Mouse (Mus musculus) hindbrain, embryonic 16.5 days (tissue): ENCODE data around the gene Mical1. TPM values are rescaled to one million over a fixed set of nuclear protein-coding genes. Genes with fewer than 3 reads are reported as not detected.
A peak's percentile ranks its signal among the peaks of the same experiment; 100 is the strongest.

Source experiments
- ATAC-seq: fragments of 200-750 bp; cut with Nextera tagmentation; 2 replicates; pipeline ENCODE4 v1.8.0; 2017; ENCODE audit warnings: moderate TSS enrichment, moderate library complexity
- H3K27ac ChIP-seq: fragments of 300-500 bp; sonication (generic); 2 replicates; pipeline ENCODE4 v1.5.1; 2014; ENCODE audit warnings: low read depth, mild to moderate bottlenecking, control low read depth, low read length, moderate library complexity
- H3K27me3 ChIP-seq: fragments of 300-500 bp; sonication (generic); replicated peaks from 2 replicates; pipeline ENCODE4 v1.6.1; 2014; ENCODE audit warnings: low read length; ENCODE audit not compliant: control insufficient read depth, insufficient read depth
- H3K36me3 ChIP-seq: fragments of 300-500 bp; sonication (generic); 2 replicates; pipeline ENCODE4 v1.6.1; 2014; ENCODE audit warnings: mild to moderate bottlenecking, low read length, moderate library complexity, mixed read lengths; ENCODE audit not compliant: control insufficient read depth, insufficient read depth
- H3K4me1 ChIP-seq: fragments of 300-500 bp; sonication (generic); 2 replicates; pipeline ENCODE4 v1.6.1; 2014; ENCODE audit warnings: low read depth, low read length; ENCODE audit not compliant: control insufficient read depth, insufficient read depth
- H3K4me2 ChIP-seq: fragments of 300-500 bp; sonication (generic); 2 replicates; pipeline ENCODE4 v1.6.1; 2014; ENCODE audit warnings: mild to moderate bottlenecking, low read length, control low read depth, moderate library complexity
- H3K4me3 ChIP-seq: fragments of 300-500 bp; sonication (generic); 2 replicates; pipeline ENCODE4 v1.5.1; 2014; ENCODE audit warnings: mild to moderate bottlenecking, low read length, control low read depth, moderate library complexity
- H3K9ac ChIP-seq: fragments of 300-500 bp; sonication (generic); 2 replicates; pipeline ENCODE4 v1.6.1; 2014; ENCODE audit warnings: low read depth, mild to moderate bottlenecking, control low read depth, low read length, moderate library complexity
- H3K9me3 ChIP-seq: fragments of 300-500 bp; sonication (generic); 2 replicates; pipeline ENCODE4 v1.6.1; 2014; ENCODE audit warnings: mild to moderate bottlenecking, low read length, moderate library complexity; ENCODE audit not compliant: control insufficient read depth
- WGBS: fragments of 180-500 bp; shearing (Covaris S2); extraction: QIAGEN DNeasy Blood & Tissue Kit; methylation state at CpG from one replicate; pipeline ENCODE4 v1.1.7; 2014; 5-methylcytosine and 5-hydroxymethylcytosine counted together
- polyA plus RNA-seq: library from polyadenylated mRNA; unstranded; fragments of >200 nt; fragmentation: Nextera tagmentation; extraction: Ambion mirVana; gene quantifications from 2 replicates; pipeline ENCODE4 v1.2.1, GENCODE M21; 2015

The Mical1 gene
- 25.9 and 31.0 TPM in 2 replicates for polyA plus RNA-seq

DNA sequence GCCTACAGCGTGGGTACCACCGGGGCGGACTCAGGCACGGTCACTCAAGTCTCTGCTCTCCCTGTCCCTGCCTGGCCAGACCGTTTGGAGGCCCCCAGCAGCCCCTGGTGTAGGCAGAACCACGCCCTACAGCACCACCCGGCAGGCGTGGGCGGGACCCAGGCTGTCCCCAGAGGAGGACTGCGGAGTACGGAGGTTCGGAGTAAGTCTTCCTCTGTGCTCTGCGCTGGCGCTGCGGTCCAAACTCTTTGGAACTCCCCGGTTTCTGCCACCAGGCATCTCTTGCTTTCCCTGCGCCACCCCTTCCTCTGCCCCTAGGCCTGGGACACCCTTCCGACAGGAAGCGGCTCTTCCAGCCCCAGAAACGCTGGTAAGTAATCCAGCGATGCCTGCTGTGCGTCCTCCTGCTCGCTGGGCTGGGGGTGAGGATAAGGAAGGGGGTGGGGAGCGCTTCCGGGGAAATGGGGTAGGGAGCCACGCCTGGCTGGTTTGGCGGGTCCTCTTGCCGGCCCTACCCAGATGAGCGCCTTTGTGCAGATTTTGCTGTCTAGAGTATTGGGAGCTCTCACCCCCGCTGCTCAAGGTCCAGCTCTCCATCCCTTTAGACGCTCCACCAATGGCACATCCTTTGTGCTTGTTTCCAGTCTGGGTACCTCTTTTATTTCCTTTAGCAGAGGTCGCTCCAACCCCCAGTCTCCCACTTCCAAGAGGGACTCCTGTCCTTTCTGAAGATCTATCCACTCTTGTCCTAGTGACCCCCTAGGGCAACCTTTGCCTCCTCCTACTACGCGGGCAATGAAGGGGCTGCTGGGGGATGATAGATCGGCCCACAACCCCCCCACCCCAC lies at the start of gene Mical1:
Gene Mical1, plus strand, starts transcription at position 144 of the 847 bp plus-strand sequence.
- peak within 1 kb of the TSS; percentile 68 for H3K9ac ChIP-seq
- no peaks in the 10 kb centered on the region for H3K9me3 ChIP-seq

DNA sequence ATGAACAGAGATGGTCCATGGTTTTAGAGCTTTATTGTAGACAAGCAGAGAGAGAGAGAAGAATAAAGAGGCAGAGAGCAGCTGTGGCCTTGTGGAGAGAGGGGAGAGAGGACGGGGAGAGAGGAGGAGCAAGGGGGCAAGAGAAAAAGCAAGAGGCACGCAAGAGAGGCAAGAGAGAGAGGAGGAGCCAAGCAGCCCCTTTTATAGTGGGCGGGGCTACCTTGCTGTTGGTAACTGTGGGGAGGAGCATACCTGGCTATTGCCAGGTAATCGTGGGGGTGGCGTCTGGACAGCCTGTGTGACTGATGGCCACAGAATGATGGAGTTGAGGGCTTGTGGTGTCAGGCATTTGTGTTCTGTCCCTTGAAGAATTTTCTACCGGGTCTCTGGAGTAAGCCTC lies 49.7 kb upstream of the Mical1 start:
- no peaks in the 10 kb centered on the region for H3K4me1 ChIP-seq
- no peaks in the 10 kb centered on the region for H3K9me3 ChIP-seq
- H3K27me3 ChIP-seq: no peaks in the 10 kb centered on the region
- H3K4me3 ChIP-seq: no peak overlapping the region
- H3K27ac ChIP-seq: no peak overlapping the region
- H3K36me3 ChIP-seq: no peaks in the 10 kb centered on the region
- H3K9ac ChIP-seq: no peak overlapping the region
- H3K4me2 ChIP-seq: no peak overlapping the region
- 45% methylated on average over 6 of the region's 6 CpGs for WGBS
- ATAC-seq: no peak

More for the DNA sequence above, at the start of gene Mical1:
- ATAC-seq: peak; percentile 59
- Histone ChIP-seq H3K27ac (peak within 1 kb of the TSS; percentile 80), H3K36me3 (no peaks in the 10 kb centered on the region), H3K27me3 (no peaks in the 10 kb centered on the region), H3K4me1 (peaks cover 19% of the 10 kb centered on the region), H3K4me2 (peak within 1 kb of the TSS; percentile 98), H3K4me3 (peak within 1 kb of the TSS; percentile 52)
- WGBS: under 1% methylated on average over 35 of the region's 35 CpGs

DNA sequence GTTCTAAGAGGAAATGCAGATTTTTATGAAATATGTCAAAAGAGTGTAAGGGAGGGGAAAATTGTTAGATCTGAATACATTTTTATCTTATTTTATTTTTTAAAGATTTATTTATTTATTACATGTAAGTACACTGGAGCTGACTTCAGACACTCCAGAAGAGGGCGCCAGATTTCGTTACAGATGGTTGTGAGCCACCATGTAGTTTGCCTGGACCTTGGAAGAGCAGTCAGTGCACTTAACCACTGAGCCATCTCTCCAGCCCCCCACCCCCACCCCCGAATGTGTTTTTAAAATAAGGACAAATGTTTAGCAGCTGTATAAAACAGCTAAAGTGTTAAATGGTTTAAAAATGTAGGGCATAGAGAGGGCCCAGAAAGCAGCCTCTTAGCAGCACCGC lies 41.5 kb upstream of the Mical1 start:
- Histone ChIP-seq H3K9ac (no peak overlapping the region), H3K36me3 (no peaks in the 10 kb centered on the region), H3K4me3 (no peak overlapping the region), H3K27me3 (peaks cover 6% of the 10 kb centered on the region; the same call in 1 of the 2 replicates), H3K4me1 (no peaks in the 10 kb centered on the region), H3K9me3 (no peaks in the 10 kb centered on the region), H3K4me2 (no peak overlapping the region), H3K27ac (no peak overlapping the region)
- ATAC-seq: no peak
- 28% methylated on average over 4 of the region's 4 CpGs for WGBS

DNA sequence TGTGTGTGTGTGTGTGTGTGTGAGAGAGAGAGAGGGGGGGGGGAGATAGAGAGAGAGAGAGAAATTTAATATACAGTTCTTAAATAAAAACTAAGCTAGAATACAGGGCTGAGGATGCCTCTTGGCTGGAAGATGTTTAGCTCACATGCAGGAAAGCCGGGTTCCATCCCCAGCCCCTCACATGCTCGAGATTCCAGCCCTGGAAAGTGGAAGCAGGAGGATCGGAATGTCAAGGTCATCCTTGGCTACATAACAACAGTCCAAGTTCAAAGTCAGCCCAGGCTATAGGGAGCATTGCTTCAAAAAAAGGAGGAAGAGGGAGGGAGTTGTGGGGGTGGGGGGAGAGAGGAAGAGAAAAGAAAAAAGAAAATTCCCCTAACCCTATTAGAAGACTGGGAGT lies 41.0 kb upstream of the Mical1 start:
- Histone ChIP-seq H3K4me1 (no peaks in the 10 kb centered on the region), H3K4me3 (no peak overlapping the region), H3K36me3 (no peaks in the 10 kb centered on the region), H3K9me3 (no peaks in the 10 kb centered on the region), H3K9ac (no peak overlapping the region), H3K27ac (no peak overlapping the region), H3K27me3 (peaks cover 6% of the 10 kb centered on the region; the same call in 1 of the 2 replicates), H3K4me2 (no peak overlapping the region)
- ATAC-seq: no peak
- 46% methylated on average over 3 of the region's 3 CpGs for WGBS

DNA sequence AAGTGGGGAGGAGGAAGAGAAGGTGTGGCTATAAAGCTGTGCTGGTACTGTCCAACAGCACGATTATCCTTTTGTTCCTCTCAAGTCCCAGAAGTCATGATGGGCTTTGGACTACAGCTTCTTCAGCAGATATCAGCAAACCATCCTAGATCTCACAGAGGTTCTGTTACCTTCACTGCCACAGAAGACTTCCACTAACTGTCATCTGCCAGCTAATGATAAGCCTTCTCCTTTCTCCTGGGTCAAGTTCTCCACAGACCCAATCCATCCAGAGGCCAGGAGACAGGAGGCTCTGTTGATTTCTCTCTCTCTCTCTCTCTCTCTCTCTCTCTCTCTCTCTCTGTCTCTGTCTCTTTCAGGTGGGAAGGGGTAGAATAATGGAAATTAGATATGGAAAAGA lies 27.9 kb upstream of the Mical1 start:
- H3K36me3 ChIP-seq: peaks cover 6% of the 10 kb centered on the region; the same call in 1 of the 2 replicates

DNA sequence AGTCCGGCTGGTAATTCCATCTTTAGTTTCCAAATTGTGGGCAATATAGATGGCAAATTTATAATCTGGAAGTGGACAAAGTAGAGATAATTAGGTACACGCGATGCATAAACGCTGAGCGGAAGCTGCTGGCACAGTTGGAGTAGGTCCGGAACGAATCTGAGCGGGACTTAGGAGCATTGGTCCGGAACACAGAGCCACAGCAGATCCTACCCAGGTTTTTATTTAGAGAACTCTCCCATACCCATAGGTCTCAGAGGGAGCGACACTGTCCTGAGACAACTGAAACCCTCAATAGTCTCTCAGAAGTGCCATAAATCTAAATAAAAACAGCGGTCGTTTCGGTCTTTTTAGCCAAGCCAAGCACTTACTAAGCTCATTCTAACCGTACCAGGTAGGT lies 26.4 kb upstream of the Mical1 start:
- peak overlapping the region; percentile 68 for H3K9ac ChIP-seq
- H3K4me3 ChIP-seq: peak overlapping the region; percentile 96
- no peaks in the 10 kb centered on the region for H3K9me3 ChIP-seq
- ATAC-seq: peak; percentile 73
- H3K4me2 ChIP-seq: peak overlapping the region; percentile 86
- no peaks in the 10 kb centered on the region for H3K27me3 ChIP-seq
- WGBS: 8% methylated on average over 14 of the region's 14 CpGs
- peaks cover 23% of the 10 kb centered on the region for H3K4me1 ChIP-seq
- peak overlapping the region; percentile 59 for H3K27ac ChIP-seq
- H3K36me3 ChIP-seq: peaks cover 6% of the 10 kb centered on the region; the same call in 1 of the 2 replicates

More for the DNA sequence above, 27.9 kb upstream of the Mical1 start:
- Histone ChIP-seq H3K27me3 (no peaks in the 10 kb centered on the region), H3K9me3 (no peaks in the 10 kb centered on the region), H3K27ac (no peak overlapping the region), H3K4me3 (no peak overlapping the region), H3K9ac (no peak overlapping the region), H3K4me2 (no peak overlapping the region), H3K4me1 (peaks cover 20% of the 10 kb centered on the region)
- 93% methylated on average over 1 of the region's 1 CpGs for WGBS
- no peak for ATAC-seq

DNA sequence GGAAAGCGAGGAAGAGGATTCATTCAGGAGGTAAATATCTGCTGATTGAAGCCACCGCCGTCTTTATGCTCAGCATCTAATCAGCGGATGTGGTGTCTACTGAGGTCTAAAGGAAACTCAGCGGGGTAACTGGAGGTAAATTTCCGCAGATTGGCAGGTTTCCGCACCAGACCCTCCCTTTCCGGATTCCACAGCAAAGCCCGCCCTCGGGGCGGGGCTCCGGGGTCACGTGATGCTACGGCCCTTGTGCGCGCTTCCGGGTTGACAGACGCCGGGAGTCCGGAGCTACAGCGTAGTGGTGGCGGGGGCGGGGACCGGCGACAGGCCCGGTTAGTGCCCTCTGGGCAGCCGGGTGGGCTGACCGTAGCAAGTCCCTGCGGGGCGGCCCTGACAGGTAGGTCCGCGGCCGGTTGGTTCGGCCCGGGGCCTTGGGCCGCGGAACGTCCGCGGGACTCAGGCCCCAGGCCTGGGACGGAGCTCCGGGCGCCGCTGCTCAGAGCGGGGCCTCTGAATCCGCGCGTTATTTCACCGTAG lies 25.9 kb upstream of the Mical1 start, which contains the start of gene Zbtb24:
Gene Zbtb24, plus strand, starts transcription at position 247 of the 534 bp plus-strand sequence.
- under 1% methylated on average over 49 of the region's 49 CpGs for WGBS
- Histone ChIP-seq H3K36me3 (peaks cover 6% of the 10 kb centered on the region; the same call in 1 of the 2 replicates), H3K9ac (peak within 1 kb of the TSS; percentile 95), H3K9me3 (no peaks in the 10 kb centered on the region), H3K27ac (peak within 1 kb of the TSS; percentile 60), H3K4me3 (peak within 1 kb of the TSS; percentile 96), H3K4me1 (peaks cover 23% of the 10 kb centered on the region), H3K4me2 (peak within 1 kb of the TSS; percentile 86), H3K27me3 (no peaks in the 10 kb centered on the region)
- ATAC-seq: peak; percentile 98

DNA sequence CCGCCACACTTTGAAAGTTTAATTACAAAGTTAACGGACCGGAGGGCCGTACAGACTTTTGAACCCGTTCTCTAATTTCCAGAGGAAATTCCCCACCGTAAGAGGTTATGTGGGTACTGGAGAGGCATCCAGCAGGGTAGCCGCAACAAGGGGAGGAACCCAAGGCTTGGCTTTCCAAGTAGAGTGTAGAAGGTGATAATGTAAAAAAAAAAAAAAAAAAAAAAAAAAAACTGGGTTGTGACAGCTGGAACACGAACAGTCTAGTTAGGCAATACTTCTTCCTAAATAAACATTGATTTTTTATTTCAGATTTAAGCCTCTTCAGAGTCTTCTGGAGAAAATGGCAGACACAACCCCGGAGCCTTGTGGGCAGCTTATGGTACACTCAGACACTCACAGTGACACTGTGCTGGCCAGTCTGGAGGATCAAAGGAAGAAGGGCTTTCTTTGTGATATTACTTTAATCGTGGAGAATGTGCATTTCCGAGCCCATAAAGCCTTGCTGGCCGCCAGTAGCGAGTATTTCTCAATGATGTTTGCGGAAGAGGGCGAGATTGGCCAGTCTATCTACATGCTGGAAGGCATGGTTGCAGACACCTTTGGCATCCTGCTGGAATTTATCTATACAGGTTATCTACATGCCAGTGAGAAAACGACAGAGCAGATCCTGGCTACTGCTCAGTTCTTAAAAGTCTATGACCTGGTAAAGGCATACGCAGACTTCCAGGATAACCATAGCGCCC lies 25.2 kb upstream of the Mical1 start:
- Histone ChIP-seq H3K4me1 (peaks cover 23% of the 10 kb centered on the region), H3K27me3 (no peaks in the 10 kb centered on the region), H3K9me3 (no peaks in the 10 kb centered on the region), H3K36me3 (peaks cover 9% of the 10 kb centered on the region), H3K4me3 (peak overlapping the region; percentile 96), H3K9ac (peak overlapping the region; percentile 95), H3K27ac (peak overlapping the region; percentile 60), H3K4me2 (peak overlapping the region; percentile 86)
- peak; percentile 6; the same call in 1 of the 2 replicates for ATAC-seq
- 53% methylated on average over 18 of the region's 18 CpGs for WGBS
